Mouse (Mus musculus) olfactory bulb, adult 2 months (tissue): Measurements from ENCODE around the gene Scn3b.

Experiments
- CTCF ChIP-seq: fragments of 200-500 bp; IDR thresholded peaks from 2 replicates; pipeline ENCODE4 v1.5.1; 2012; ENCODE audit warnings: low read depth, mild to moderate bottlenecking, low read length, moderate library complexity; ENCODE audit not compliant: insufficient read depth
- POLR2A ChIP-seq: fragments of 200-500 bp; IDR thresholded peaks from 2 replicates; pipeline ENCODE4 v1.6.1; 2012; ENCODE audit warnings: mild to moderate bottlenecking, low read depth, low read length, moderate library complexity; ENCODE audit not compliant: insufficient read depth

GRCm38 (mm10) chr9:40323171-40323570, 54.2 kb downstream of the Scn3b start:
- TF ChIP-seq CTCF (no peak), POLR2A (no peak)
